Mouse (Mus musculus): ENCODE measurements around the gene Trim54.

GRCm38 (mm10) chr5:31138968-31139425, 22.5 kb downstream of the Trim54 start:
- TF ChIP-seq POLR2A (IDR thresholded peaks at IDR 0.05; ENCODE audit: borderline replicate concordance, low read depth, low read length) (no peak), CTCF (IDR thresholded peaks at IDR 0.05; ENCODE audit: low read depth, low read length) (no peak)
